Mouse (Mus musculus) heart, embryonic 16.5 days (tissue): ENCODE results near the gene Ap2s1. TPM values are rescaled to one million over a fixed set of nuclear protein-coding genes. Genes with fewer than 3 reads are reported as not detected.

Experiments used
- polyA plus RNA-seq: library from polyadenylated mRNA; unstranded; fragments of >200 nt; fragmentation: Nextera tagmentation; extraction: Ambion mirVana; gene quantifications from 2 replicates; pipeline ENCODE4 v1.2.1, GENCODE M21; 2015

Gene Ap2s1
- polyA plus RNA-seq, 1 experiment from 2014 or later, result 242 TPM

Other genes starting within 250 kb of the Ap2s1 start
- 12.9 and 16.0 TPM in 2 replicates for gene Arhgap35, start 123.4 kb upstream of the Ap2s1 start, polyA plus RNA-seq
- 0.86 and 1.0 TPM in 2 replicates for gene Ceacam15, start 62.7 kb upstream of the Ap2s1 start, polyA plus RNA-seq
- gene Ceacam9, start 16.5 kb upstream of the Ap2s1 start, polyA plus RNA-seq, result 0.33 TPM in 1 of 2 replicates, not detected in the other
- 45.4 and 47.6 TPM in 2 replicates for gene Slc1a5, start 42.9 kb downstream of the Ap2s1 start, polyA plus RNA-seq
- 88.8 and 92.5 TPM in 2 replicates for gene Strn4, start 77.5 kb downstream of the Ap2s1 start, polyA plus RNA-seq
- 33.0 and 33.9 TPM in 2 replicates for gene Fkrp, start 78.3 kb downstream of the Ap2s1 start, polyA plus RNA-seq
- gene Prkd2, start 104.5 kb downstream of the Ap2s1 start, polyA plus RNA-seq, result 13.0 and 15.4 TPM in 2 replicates
- gene Dact3, start 136.9 kb downstream of the Ap2s1 start, polyA plus RNA-seq, result 2.8 and 3.1 TPM in 2 replicates
- 2.9 and 3.7 TPM in 2 replicates for gene Gng8, start 153.4 kb downstream of the Ap2s1 start, polyA plus RNA-seq
- gene Ptgir, start 168.1 kb downstream of the Ap2s1 start, polyA plus RNA-seq, result 1.4 and 1.5 TPM in 2 replicates
- gene Calm3, start 185.7 kb downstream of the Ap2s1 start, polyA plus RNA-seq, result 112 and 128 TPM in 2 replicates
- 5.6 and 6.0 TPM in 2 replicates for gene Pnmal2, start 206.3 kb downstream of the Ap2s1 start, polyA plus RNA-seq
- gene Pnmal1, start 221.3 kb downstream of the Ap2s1 start, polyA plus RNA-seq, result 0.09 TPM in 2 replicates
- 0.07 and 0.09 TPM in 2 replicates for gene Gm42372, start 244.7 kb downstream of the Ap2s1 start, polyA plus RNA-seq